Mouse (Mus musculus) embryonic facial prominence, embryonic 13.5 days (tissue): ENCODE results near the gene Tex19.1. TPM values are rescaled to one million over a fixed set of nuclear protein-coding genes. Genes with fewer than 3 reads are reported as not detected.

Source experiments
- polyA plus RNA-seq: library from polyadenylated mRNA; unstranded; fragments of >200 nt; fragmentation: Nextera tagmentation; extraction: Ambion mirVana; gene quantifications from 2 replicates; pipeline ENCODE4 v1.2.1, GENCODE M21; 2015

Tex19.1 gene
- polyA plus RNA-seq, 1 experiment from 2014 or later = 0.11 TPM

Other genes with a start within 250 kb of the Tex19.1 start
- gene Ccdc57, start 213.3 kb upstream of the Tex19.1 start, polyA plus RNA-seq = 6.1 and 6.8 TPM in 2 replicates
- gene Slc16a3, start 197.7 kb upstream of the Tex19.1 start, polyA plus RNA-seq = 56.4 and 63.4 TPM in 2 replicates
- 132 and 134 TPM in 2 replicates for gene Csnk1d, start 154.8 kb upstream of the Tex19.1 start, polyA plus RNA-seq
- gene Cd7, start 106.7 kb upstream of the Tex19.1 start, polyA plus RNA-seq = 0.28 and 0.49 TPM in 2 replicates
- gene Sectm1b, start 82.6 kb upstream of the Tex19.1 start, polyA plus RNA-seq = 0.59 and 0.99 TPM in 2 replicates
- gene Sectm1a, start 64.9 kb upstream of the Tex19.1 start, polyA plus RNA-seq = 0.26 and 0.52 TPM in 2 replicates
- gene Tex19.2, start 27.5 kb upstream of the Tex19.1 start, polyA plus RNA-seq = not detected in 2 replicates
- 0.15 TPM in 1 of 2 replicates, not detected in the other for gene Uts2r, start 14.1 kb downstream of the Tex19.1 start, polyA plus RNA-seq
- gene Hexdc, start 58.3 kb downstream of the Tex19.1 start, polyA plus RNA-seq = 8.8 and 9.3 TPM in 2 replicates
- 18.5 and 22.2 TPM in 2 replicates for gene Ogfod3, start 58.6 kb downstream of the Tex19.1 start, polyA plus RNA-seq
- 44.6 and 45.1 TPM in 2 replicates for gene Cybc1, start 83.2 kb downstream of the Tex19.1 start, polyA plus RNA-seq
- 61.4 and 67.7 TPM in 2 replicates for gene Narf, start 91.1 kb downstream of the Tex19.1 start, polyA plus RNA-seq
- 9.9 and 10.6 TPM in 2 replicates for gene Foxk2, start 113.8 kb downstream of the Tex19.1 start, polyA plus RNA-seq
- 98.3 and 102 TPM in 2 replicates for gene Wdr45b, start 208.3 kb downstream of the Tex19.1 start, polyA plus RNA-seq
- 10.7 and 13.1 TPM in 2 replicates for gene Rab40b, start 242.1 kb downstream of the Tex19.1 start, polyA plus RNA-seq